Mouse (Mus musculus): ENCODE measurements around the gene Ccdc57.

Gene Ccdc57

DNA sequence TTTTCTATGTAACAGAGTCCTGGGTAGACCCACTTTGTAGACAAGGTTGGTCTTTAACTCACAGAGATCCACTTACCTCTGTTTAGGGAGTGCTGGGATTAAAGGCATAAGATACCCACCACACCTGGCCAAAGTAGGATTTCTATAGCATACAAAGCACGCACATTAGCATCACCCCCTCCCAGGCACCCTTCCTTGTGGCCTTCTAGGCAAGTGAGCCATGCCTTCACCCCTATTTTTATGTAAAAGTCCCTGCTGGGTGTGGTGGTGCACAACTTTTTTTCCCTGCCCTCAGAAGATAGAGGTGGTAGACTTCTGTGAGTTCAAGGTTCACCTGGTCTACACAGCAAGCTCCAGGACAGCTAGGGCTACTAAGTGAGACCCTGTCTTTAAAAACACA lies 152.8 kb downstream of the Ccdc57 start:
- DNase-seq: no peak

DNA sequence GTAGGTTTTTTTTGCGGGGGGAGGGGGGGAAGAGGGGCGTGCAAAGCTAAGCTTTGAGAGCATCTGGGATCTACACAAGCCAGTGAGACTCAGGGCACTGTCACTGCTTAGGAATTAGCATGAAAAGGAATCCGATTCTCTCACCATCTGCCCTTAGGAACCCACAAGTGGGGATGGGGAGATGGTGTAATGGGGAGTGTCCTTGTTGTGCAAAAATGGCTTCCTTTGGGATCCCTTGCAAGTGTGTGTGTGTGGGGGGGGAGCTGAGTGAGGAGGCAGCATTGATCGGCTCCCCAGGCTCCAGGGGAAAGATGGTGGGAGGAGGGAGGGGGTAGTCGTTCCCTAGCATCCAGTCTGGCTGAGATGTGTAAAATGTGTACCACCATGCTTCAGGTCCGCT lies 155.5 kb downstream of the Ccdc57 start:
- DNase-seq: no peak
